Mouse (Mus musculus) olfactory bulb, adult 2 months (tissue): ENCODE measurements around the gene Tbx1.

Source experiments
- CTCF ChIP-seq: fragments of 200-500 bp; IDR thresholded peaks from 2 replicates; pipeline ENCODE4 v1.5.1; 2012; ENCODE audit warnings: low read depth, mild to moderate bottlenecking, low read length, moderate library complexity; ENCODE audit not compliant: insufficient read depth
- POLR2A ChIP-seq: fragments of 200-500 bp; IDR thresholded peaks from 2 replicates; pipeline ENCODE4 v1.6.1; 2012; ENCODE audit warnings: mild to moderate bottlenecking, low read depth, low read length, moderate library complexity; ENCODE audit not compliant: insufficient read depth

DNA sequence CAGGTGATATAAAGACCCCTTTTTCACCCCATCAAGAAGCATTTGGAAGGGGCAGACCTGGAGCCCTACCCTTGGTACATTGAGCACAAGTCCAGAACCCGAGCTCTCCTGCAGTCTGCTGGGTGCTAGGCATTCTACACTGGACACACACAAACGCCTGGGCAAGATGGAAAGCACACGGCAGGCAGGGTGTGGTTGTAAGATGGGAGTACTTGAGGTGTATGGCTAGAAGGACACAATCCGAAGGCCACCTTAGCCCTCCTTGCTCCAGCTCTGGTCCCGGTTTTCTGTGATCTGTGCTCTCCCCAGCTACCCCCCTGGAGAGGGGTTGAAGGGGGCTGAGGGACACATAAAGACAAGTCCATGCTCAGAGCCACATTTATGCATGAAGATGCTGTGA is 39.8 kb upstream of the Tbx1 start:
- no peak for TF ChIP-seq CTCF
- no peak for TF ChIP-seq POLR2A
